Mouse (Mus musculus) lung, embryonic 16.5 days (tissue): ENCODE measurements at regions not wholly inside any gene's neighbourhood (a gene's known extent, or its start where the extent isn't known, plus 50 kb on each side); places are given as distances from the start of the nearest gene placed in this dataset.

Source experiments
- ATAC-seq: fragments of 200-750 bp; cut with Nextera tagmentation; 2 replicates; pipeline ENCODE4 v1.8.0; 2017; ENCODE audit warnings: low read depth, mild to moderate bottlenecking, moderate library complexity
- H3K27ac ChIP-seq: fragments of 300-500 bp; sonication (generic); 2 replicates; pipeline ENCODE4 v1.5.1; 2014; ENCODE audit warnings: mild to moderate bottlenecking, control low read depth, low read length
- H3K27me3 ChIP-seq: fragments of 300-500 bp; sonication (generic); 2 replicates; pipeline ENCODE4 v1.6.1; 2014; ENCODE audit warnings: low read depth, low read length, mixed read lengths; ENCODE audit not compliant: control insufficient read depth, insufficient read depth
- H3K36me3 ChIP-seq: fragments of 300-500 bp; sonication (generic); 2 replicates; pipeline ENCODE4 v1.6.1; 2014; ENCODE audit warnings: low read length; ENCODE audit not compliant: control insufficient read depth, insufficient read depth
- H3K4me1 ChIP-seq: fragments of 300-500 bp; sonication (generic); replicated peaks from 2 replicates; pipeline ENCODE4 v1.6.1; 2014; ENCODE audit warnings: low read length, mixed read lengths; ENCODE audit not compliant: control insufficient read depth, insufficient read depth
- H3K4me2 ChIP-seq: fragments of 300-500 bp; sonication (generic); 2 replicates; pipeline ENCODE4 v1.6.1; 2014; ENCODE audit warnings: low read depth, low read length, control low read depth
- H3K4me3 ChIP-seq: fragments of 300-500 bp; sonication (generic); 2 replicates; pipeline ENCODE4 v1.5.1; 2014; ENCODE audit warnings: mild to moderate bottlenecking, low read length, control low read depth
- H3K9ac ChIP-seq: fragments of 300-500 bp; sonication (generic); 2 replicates; pipeline ENCODE4 v1.6.1; 2014; ENCODE audit warnings: low read length, control low read depth
- H3K9me3 ChIP-seq: fragments of 300-500 bp; sonication (generic); 2 replicates; pipeline ENCODE4 v1.6.1; 2016; ENCODE audit warnings: low read length; ENCODE audit not compliant: control insufficient read depth
- WGBS: fragments of 180-500 bp; shearing (Covaris S2); extraction: QIAGEN DNeasy Blood & Tissue Kit; methylation state at CpG from one replicate; pipeline ENCODE4 v1.1.7; 2014; 5-methylcytosine and 5-hydroxymethylcytosine counted together

- no peak overlapping the region for H3K27ac ChIP-seq
- H3K4me1 ChIP-seq: no peaks in the 10 kb centered on the region
- no peak overlapping the region for H3K9ac ChIP-seq
- WGBS: 85% methylated on average over 5 of the region's 5 CpGs
- no peaks in the 10 kb centered on the region for H3K27me3 ChIP-seq
- ATAC-seq: no peak
- no peak overlapping the region for H3K4me3 ChIP-seq
- H3K4me2 ChIP-seq: no peak overlapping the region
- H3K9me3 ChIP-seq: no peaks in the 10 kb centered on the region
- no peaks in the 10 kb centered on the region for H3K36me3 ChIP-seq
Measured at GRCm38 (mm10) chr3:115635081-115635480, 79.8 kb downstream of the S1pr1 start.

- no peak overlapping the region for H3K9ac ChIP-seq
- no peak for ATAC-seq
- no peaks in the 10 kb centered on the region for H3K4me1 ChIP-seq
- no peak overlapping the region for H3K4me2 ChIP-seq
- no peak overlapping the region for H3K27ac ChIP-seq
- H3K4me3 ChIP-seq: no peak overlapping the region
- WGBS: 73% methylated on average over 4 of the region's 4 CpGs
- H3K9me3 ChIP-seq: no peaks in the 10 kb centered on the region
- no peaks in the 10 kb centered on the region for H3K27me3 ChIP-seq
- H3K36me3 ChIP-seq: no peaks in the 10 kb centered on the region
Measured at GRCm38 (mm10) chr3:115632417-115632743, 82.5 kb downstream of the S1pr1 start.

- Histone ChIP-seq H3K4me1 (no peaks in the 10 kb centered on the region), H3K9ac (no peak overlapping the region), H3K36me3 (no peaks in the 10 kb centered on the region), H3K4me2 (no peak overlapping the region), H3K27me3 (no peaks in the 10 kb centered on the region), H3K27ac (no peak overlapping the region), H3K9me3 (no peaks in the 10 kb centered on the region), H3K4me3 (no peak overlapping the region)
- ATAC-seq: no peak
- 86% methylated on average over 17 of the region's 17 CpGs for WGBS
Measured at GRCm38 (mm10) chr3:115631573-115632416, 83.1 kb downstream of the S1pr1 start.

- no peak overlapping the region for H3K4me3 ChIP-seq
- H3K4me2 ChIP-seq: no peak overlapping the region
- no peaks in the 10 kb centered on the region for H3K9me3 ChIP-seq
- no peak overlapping the region for H3K9ac ChIP-seq
- 89% methylated on average over 3 of the region's 3 CpGs for WGBS
- H3K4me1 ChIP-seq: no peaks in the 10 kb centered on the region
- no peaks in the 10 kb centered on the region for H3K27me3 ChIP-seq
- no peaks in the 10 kb centered on the region for H3K36me3 ChIP-seq
- ATAC-seq: no peak
- no peak overlapping the region for H3K27ac ChIP-seq
Measured at GRCm38 (mm10) chr3:115622920-115623319, 92.0 kb downstream of the S1pr1 start.

- no peak overlapping the region for H3K4me2 ChIP-seq
- no peak overlapping the region for H3K27ac ChIP-seq
- 74% methylated on average over 2 of the region's 2 CpGs for WGBS
- no peaks in the 10 kb centered on the region for H3K9me3 ChIP-seq
- no peaks in the 10 kb centered on the region for H3K27me3 ChIP-seq
- ATAC-seq: no peak
- H3K4me1 ChIP-seq: no peaks in the 10 kb centered on the region
- H3K36me3 ChIP-seq: no peaks in the 10 kb centered on the region
- no peak overlapping the region for H3K4me3 ChIP-seq
- H3K9ac ChIP-seq: no peak overlapping the region
Measured at GRCm38 (mm10) chr3:115622300-115622699, 92.6 kb downstream of the S1pr1 start.

- no peaks in the 10 kb centered on the region for H3K4me1 ChIP-seq
- H3K4me3 ChIP-seq: no peak overlapping the region
- no peaks in the 10 kb centered on the region for H3K9me3 ChIP-seq
- H3K27me3 ChIP-seq: no peaks in the 10 kb centered on the region
- H3K27ac ChIP-seq: no peak overlapping the region
- no peak overlapping the region for H3K4me2 ChIP-seq
- 62% methylated on average over 3 of the region's 3 CpGs for WGBS
- H3K9ac ChIP-seq: no peak overlapping the region
- ATAC-seq: no peak
- H3K36me3 ChIP-seq: no peaks in the 10 kb centered on the region
Measured at GRCm38 (mm10) chr3:115619970-115620369, 94.9 kb downstream of the S1pr1 start.

- Histone ChIP-seq H3K27ac (no peak overlapping the region), H3K9me3 (no peaks in the 10 kb centered on the region), H3K9ac (no peak overlapping the region), H3K4me1 (no peaks in the 10 kb centered on the region), H3K27me3 (no peaks in the 10 kb centered on the region), H3K4me3 (no peak overlapping the region), H3K4me2 (no peak overlapping the region), H3K36me3 (no peaks in the 10 kb centered on the region)
- 0 out of 2 replicates have a peak, but pooled peaks have one; percentile 26 for ATAC-seq
- 20% methylated on average over 7 of the region's 7 CpGs for WGBS
Measured at GRCm38 (mm10) chr3:115615994-115616598, 98.8 kb downstream of the S1pr1 start.

GRCm38 (mm10) chr3:115612859-115613258, 102.0 kb downstream of the S1pr1 start:
- Histone ChIP-seq H3K9me3 (no peaks in the 10 kb centered on the region), H3K27me3 (no peaks in the 10 kb centered on the region), H3K27ac (no peak overlapping the region), H3K4me1 (no peaks in the 10 kb centered on the region), H3K4me3 (no peak overlapping the region), H3K9ac (no peak overlapping the region), H3K36me3 (no peaks in the 10 kb centered on the region), H3K4me2 (no peak overlapping the region)
- ATAC-seq: no peak
- WGBS: 78% methylated on average over 6 of the region's 6 CpGs

GRCm38 (mm10) chr3:115608087-115608486, 106.8 kb downstream of the S1pr1 start:
- Histone ChIP-seq H3K27ac (no peak overlapping the region), H3K4me1 (no peaks in the 10 kb centered on the region), H3K36me3 (no peaks in the 10 kb centered on the region), H3K9ac (no peak overlapping the region), H3K9me3 (no peaks in the 10 kb centered on the region), H3K27me3 (no peaks in the 10 kb centered on the region), H3K4me2 (no peak overlapping the region), H3K4me3 (no peak overlapping the region)
- no peak for ATAC-seq
- 84% methylated on average over 5 of the region's 5 CpGs for WGBS
